Mouse (Mus musculus) hindbrain, embryonic 14.5 days (tissue): Measurements from ENCODE around the gene Rcvrn. TPM values are rescaled to one million over a fixed set of nuclear protein-coding genes. Genes with fewer than 3 reads are reported as not detected.

Source experiments
- ATAC-seq: fragments of 200-750 bp; cut with Nextera tagmentation; 2 replicates; pipeline ENCODE4 v1.8.0; 2017; ENCODE audit warnings: moderate number of reproducible peaks, mild to moderate bottlenecking, moderate TSS enrichment, moderate library complexity; ENCODE audit not compliant: low FRiP score
- DNase-seq: peaks from one replicate; pipeline ENCODE4 v3.0.0-alpha.2; 2015; ENCODE audit warnings: low spot score
- H3K27ac ChIP-seq: fragments of 300-500 bp; sonication (generic); 2 replicates; pipeline ENCODE4 v1.5.1; 2014; ENCODE audit warnings: mild to moderate bottlenecking, moderate library complexity
- H3K27me3 ChIP-seq: fragments of 300-500 bp; sonication (generic); 2 replicates; pipeline ENCODE4 v1.6.1; 2014; ENCODE audit warnings: mild to moderate bottlenecking, low read length, mixed read lengths; ENCODE audit not compliant: control insufficient read depth, insufficient read depth
- H3K36me3 ChIP-seq: fragments of 300-500 bp; sonication (generic); replicated peaks from 2 replicates; pipeline ENCODE4 v1.6.1; 2014; ENCODE audit not compliant: control insufficient read depth, insufficient read depth
- H3K4me1 ChIP-seq: fragments of 300-500 bp; sonication (generic); replicated peaks from 2 replicates; pipeline ENCODE4 v1.6.1; 2014; ENCODE audit warnings: antibody characterized with exemption, low read length, mixed read lengths; ENCODE audit not compliant: control insufficient read depth, insufficient read depth
- H3K4me2 ChIP-seq: fragments of 300-500 bp; sonication (generic); replicated peaks from 2 replicates; pipeline ENCODE4 v1.6.1; 2014; ENCODE audit warnings: mild to moderate bottlenecking, moderate library complexity
- H3K4me3 ChIP-seq: fragments of 300-500 bp; sonication (generic); replicated peaks from 2 replicates; pipeline ENCODE4 v1.5.1; 2014; ENCODE audit warnings: mild to moderate bottlenecking, low read length
- H3K9ac ChIP-seq: fragments of 300-500 bp; sonication (generic); 2 replicates; pipeline ENCODE4 v1.6.1; 2014
- H3K9me3 ChIP-seq: fragments of 300-500 bp; sonication (generic); 2 replicates; pipeline ENCODE4 v1.6.1; 2016; ENCODE audit warnings: low read length; ENCODE audit not compliant: control insufficient read depth
- WGBS: fragments of 180-500 bp; shearing (Covaris S2); extraction: QIAGEN DNeasy Blood & Tissue Kit; methylation state at CpG from one replicate; pipeline ENCODE4 v1.1.7; 2014; 5-methylcytosine and 5-hydroxymethylcytosine counted together
- polyA plus RNA-seq: library from polyadenylated mRNA; unstranded; fragments of >200 nt; fragmentation: Nextera tagmentation; extraction: Ambion mirVana; gene quantifications from 2 replicates; pipeline ENCODE4 v1.2.1, GENCODE M21; 2014

Rcvrn gene
- polyA plus RNA-seq, 1 experiment from 2014 or later = not detected

GRCm38 (mm10) chr11:67686109-67686508, 9.0 kb upstream of the Rcvrn start:
- H3K4me2 ChIP-seq = no peak overlapping the region
- H3K9ac ChIP-seq = no peak overlapping the region
- no peak for DNase-seq
- H3K27me3 ChIP-seq = no peaks in the 10 kb centered on the region
- WGBS = 49% methylated on average over 2 of the region's 2 CpGs
- no peaks in the 10 kb centered on the region for H3K4me1 ChIP-seq
- H3K36me3 ChIP-seq = no peaks in the 10 kb centered on the region
- no peak overlapping the region for H3K4me3 ChIP-seq
- no peak overlapping the region for H3K27ac ChIP-seq
- ATAC-seq = no peak
- no peaks in the 10 kb centered on the region for H3K9me3 ChIP-seq

DNA sequence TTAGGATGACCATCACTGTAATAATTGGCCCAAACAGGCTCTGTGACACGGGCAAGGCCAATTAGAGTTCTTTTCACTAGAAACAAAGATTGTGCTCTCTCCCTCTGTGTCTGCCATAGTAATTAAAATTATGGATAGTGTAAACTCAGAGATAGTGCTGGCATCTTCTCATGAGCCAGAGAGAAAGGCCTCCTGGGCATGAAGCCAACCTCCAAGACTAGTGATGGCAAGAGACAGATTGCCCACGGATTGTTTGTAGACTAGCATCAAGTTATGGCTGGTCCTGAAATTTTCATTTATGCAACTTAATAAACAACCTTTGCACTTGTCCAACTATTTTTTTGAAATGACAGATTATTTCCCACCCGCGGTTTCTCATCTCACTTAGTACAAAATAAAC, 17.9 kb downstream of the Rcvrn start:
- Histone ChIP-seq H3K4me3 (no peak overlapping the region), H3K9me3 (no peaks in the 10 kb centered on the region), H3K4me2 (no peak overlapping the region), H3K27me3 (no peaks in the 10 kb centered on the region), H3K27ac (no peak overlapping the region), H3K4me1 (no peaks in the 10 kb centered on the region), H3K9ac (no peak overlapping the region), H3K36me3 (no peaks in the 10 kb centered on the region)
- 84% methylated on average over 4 of the region's 4 CpGs for WGBS
- DNase-seq (no peak), ATAC-seq (no peak)

DNA sequence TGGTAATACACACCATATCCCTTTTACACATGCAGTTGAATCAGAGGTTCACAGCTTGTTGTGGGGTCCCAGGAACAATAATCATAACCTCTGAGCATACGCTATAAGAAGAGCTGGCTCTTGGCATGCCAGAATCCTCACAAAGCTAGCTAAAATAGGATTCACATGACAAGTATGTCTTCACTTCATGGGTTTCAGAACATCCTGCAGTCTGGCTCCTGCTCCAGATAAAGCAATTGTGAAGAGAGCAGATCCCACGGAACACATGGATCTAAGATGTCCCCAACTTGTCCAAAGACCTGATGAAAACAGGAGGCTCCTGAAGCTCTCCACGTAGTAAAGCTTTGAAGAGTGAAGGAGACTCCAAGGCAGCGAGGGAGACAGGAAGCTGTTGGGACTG, 20.3 kb downstream of the Rcvrn start:
- H3K27ac ChIP-seq = no peak overlapping the region
- H3K4me2 ChIP-seq = no peak overlapping the region
- H3K4me1 ChIP-seq = no peaks in the 10 kb centered on the region
- ATAC-seq = no peak
- 91% methylated on average over 4 of the region's 4 CpGs for WGBS
- H3K27me3 ChIP-seq = no peaks in the 10 kb centered on the region
- H3K9ac ChIP-seq = no peak overlapping the region
- H3K4me3 ChIP-seq = no peak overlapping the region
- DNase-seq = no peak
- H3K9me3 ChIP-seq = no peaks in the 10 kb centered on the region
- H3K36me3 ChIP-seq = no peaks in the 10 kb centered on the region

DNA sequence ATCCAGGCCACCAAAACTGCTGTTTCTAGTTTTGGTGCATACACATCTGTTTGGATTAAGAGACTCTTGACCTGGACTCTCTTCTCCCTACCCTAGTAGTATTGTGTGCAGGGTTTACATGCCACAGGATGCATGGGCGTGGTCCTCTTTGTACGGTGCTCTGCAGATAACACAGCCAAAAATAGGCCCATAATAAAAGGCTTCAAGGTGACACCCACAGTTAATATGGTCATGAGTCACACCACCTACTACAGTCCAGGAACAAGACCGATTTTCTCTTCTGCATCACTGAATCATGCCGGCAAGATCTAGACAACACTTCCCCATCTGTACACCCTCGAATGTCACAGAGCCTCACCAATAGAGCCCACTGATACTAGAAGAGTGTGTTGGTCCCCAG, 26.4 kb downstream of the Rcvrn start:
- H3K9me3 ChIP-seq = no peaks in the 10 kb centered on the region
- 91% methylated on average over 5 of the region's 5 CpGs for WGBS
- ATAC-seq = no peak

GRCm38 (mm10) chr11:67722399-67723156, 27.5 kb downstream of the Rcvrn start:
- no peak overlapping the region for H3K4me3 ChIP-seq
- WGBS = 64% methylated on average over 7 of the region's 7 CpGs
- H3K27ac ChIP-seq = no peak overlapping the region
- no peaks in the 10 kb centered on the region for H3K9me3 ChIP-seq
- no peak overlapping the region for H3K4me2 ChIP-seq
- no peak for DNase-seq
- ATAC-seq = no peak
- H3K4me1 ChIP-seq = no peaks in the 10 kb centered on the region
- no peaks in the 10 kb centered on the region for H3K27me3 ChIP-seq
- no peak overlapping the region for H3K9ac ChIP-seq
- H3K36me3 ChIP-seq = no peaks in the 10 kb centered on the region

More for the DNA sequence above, 26.4 kb downstream of the Rcvrn start:
- Histone ChIP-seq H3K9ac (no peak overlapping the region), H3K4me1 (no peaks in the 10 kb centered on the region), H3K4me3 (no peak overlapping the region), H3K36me3 (no peaks in the 10 kb centered on the region), H3K4me2 (no peak overlapping the region), H3K27ac (no peak overlapping the region), H3K27me3 (no peaks in the 10 kb centered on the region)
- DNase-seq = no peak

GRCm38 (mm10) chr11:67723231-67724013, 28.3 kb downstream of the Rcvrn start:
- H3K4me3 ChIP-seq = no peak overlapping the region
- H3K27ac ChIP-seq = no peak overlapping the region
- H3K9ac ChIP-seq = no peak overlapping the region
- H3K36me3 ChIP-seq = no peaks in the 10 kb centered on the region
- ATAC-seq (no peak), DNase-seq (no peak)
- H3K27me3 ChIP-seq = no peaks in the 10 kb centered on the region
- no peaks in the 10 kb centered on the region for H3K4me1 ChIP-seq
- no peaks in the 10 kb centered on the region for H3K9me3 ChIP-seq
- WGBS = 78% methylated on average over 8 of the region's 8 CpGs
- no peak overlapping the region for H3K4me2 ChIP-seq

DNA sequence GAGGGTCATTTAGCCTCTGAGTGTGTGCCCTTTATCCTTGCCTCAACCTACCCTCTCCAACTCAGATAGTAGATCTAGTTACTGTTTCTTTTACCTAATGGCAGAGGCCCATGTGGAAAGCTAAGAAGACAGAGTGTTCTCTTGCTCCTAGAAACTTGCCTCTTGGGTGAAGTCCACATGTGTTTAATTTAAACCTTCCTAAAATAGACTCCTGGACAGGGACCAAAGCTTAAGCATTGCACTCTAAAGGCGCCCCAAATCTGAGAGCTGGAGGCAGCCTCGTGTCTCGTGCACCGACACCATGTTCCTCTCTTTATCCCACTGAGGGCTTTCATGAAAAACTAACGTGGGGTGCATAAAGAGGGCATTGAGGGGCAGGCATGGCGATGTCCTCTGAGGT, 32.0 kb downstream of the Rcvrn start:
- no peaks in the 10 kb centered on the region for H3K36me3 ChIP-seq
- H3K27ac ChIP-seq = no peak overlapping the region
- H3K4me3 ChIP-seq = no peak overlapping the region
- H3K27me3 ChIP-seq = no peaks in the 10 kb centered on the region
- 86% methylated on average over 6 of the region's 6 CpGs for WGBS
- no peak for ATAC-seq
- no peak for DNase-seq
- no peaks in the 10 kb centered on the region for H3K9me3 ChIP-seq
- no peak overlapping the region for H3K4me2 ChIP-seq
- H3K4me1 ChIP-seq = no peaks in the 10 kb centered on the region
- no peak overlapping the region for H3K9ac ChIP-seq

DNA sequence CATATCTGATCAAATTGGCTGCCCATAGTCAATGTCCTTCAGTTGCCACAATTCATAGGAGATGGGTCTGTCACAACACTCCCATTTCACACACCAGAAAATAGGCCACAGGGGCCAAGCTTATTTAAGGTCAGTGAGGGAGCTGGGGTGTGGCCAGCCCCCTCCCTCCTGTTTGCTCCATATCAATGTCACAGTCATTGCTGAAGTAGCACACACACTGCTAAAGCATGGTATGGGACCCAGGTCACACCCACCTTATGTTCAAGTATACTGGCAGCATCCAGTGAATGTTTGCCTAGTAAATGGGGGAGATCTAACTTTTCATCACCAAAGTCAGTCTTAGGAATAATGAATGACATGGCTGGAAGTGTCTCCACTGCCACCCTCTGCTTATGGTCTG, 33.6 kb downstream of the Rcvrn start:
- Histone ChIP-seq H3K4me1 (no peaks in the 10 kb centered on the region), H3K27ac (no peak overlapping the region), H3K9ac (no peak overlapping the region), H3K27me3 (no peaks in the 10 kb centered on the region), H3K36me3 (no peaks in the 10 kb centered on the region), H3K4me3 (no peak overlapping the region), H3K9me3 (no peaks in the 10 kb centered on the region), H3K4me2 (no peak overlapping the region)
- ATAC-seq (no peak), DNase-seq (no peak)

DNA sequence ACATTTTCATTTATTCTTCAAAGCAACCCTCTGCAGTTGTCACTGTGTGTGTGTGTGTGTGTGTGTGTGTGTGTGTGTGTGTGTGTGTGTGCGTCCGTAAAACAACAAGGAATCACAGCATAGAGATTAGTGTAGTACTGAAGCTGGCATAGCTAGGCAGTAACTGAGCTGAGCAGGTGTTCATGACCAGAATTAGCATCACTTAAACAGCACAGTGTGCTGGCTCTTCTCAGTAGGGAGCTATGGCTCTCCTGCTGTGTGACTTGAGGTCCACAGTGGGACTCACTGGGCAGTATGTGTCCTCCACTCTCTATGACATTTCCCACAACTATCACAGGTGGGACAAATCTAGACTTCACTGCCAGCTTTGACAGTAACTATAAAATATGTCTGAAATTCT, 35.9 kb downstream of the Rcvrn start:
- Histone ChIP-seq H3K27me3 (no peaks in the 10 kb centered on the region), H3K9me3 (no peaks in the 10 kb centered on the region), H3K27ac (no peak overlapping the region), H3K4me3 (no peak overlapping the region), H3K36me3 (no peaks in the 10 kb centered on the region), H3K4me1 (no peaks in the 10 kb centered on the region), H3K9ac (no peak overlapping the region), H3K4me2 (no peak overlapping the region)
- 100% methylated on average over 2 of the region's 2 CpGs for WGBS
- DNase-seq (no peak), ATAC-seq (no peak)
